Mouse (Mus musculus) urinary bladder, postnatal 10 days (tissue): ENCODE results near the gene Fam160b1.

Experiments
- DNase-seq: peaks from one replicate; pipeline ENCODE4 v3.0.0; 2022; ENCODE audit warnings: low spot score

The Fam160b1 gene

DNA sequence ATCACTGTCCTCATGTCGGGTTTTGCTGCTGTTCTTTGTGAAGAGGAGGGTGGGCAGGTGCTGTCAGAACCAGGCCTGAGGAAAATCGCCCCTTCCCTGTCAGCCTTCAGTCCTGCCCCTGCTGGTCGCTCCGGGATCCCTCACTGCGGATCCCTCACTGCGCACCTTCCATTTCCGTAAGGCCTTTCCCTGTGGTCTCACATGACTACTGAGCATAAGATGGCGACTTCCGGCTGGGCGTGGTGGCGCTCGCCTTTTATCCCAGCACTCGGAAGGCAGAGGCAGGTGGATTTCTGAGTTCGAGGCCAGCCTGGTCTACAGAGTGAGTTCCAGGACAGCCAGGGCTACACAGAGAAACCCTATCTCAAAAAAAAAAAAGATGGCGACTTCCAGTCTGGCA, 64.8 kb downstream of the Fam160b1 start:
- no peak for DNase-seq

DNA sequence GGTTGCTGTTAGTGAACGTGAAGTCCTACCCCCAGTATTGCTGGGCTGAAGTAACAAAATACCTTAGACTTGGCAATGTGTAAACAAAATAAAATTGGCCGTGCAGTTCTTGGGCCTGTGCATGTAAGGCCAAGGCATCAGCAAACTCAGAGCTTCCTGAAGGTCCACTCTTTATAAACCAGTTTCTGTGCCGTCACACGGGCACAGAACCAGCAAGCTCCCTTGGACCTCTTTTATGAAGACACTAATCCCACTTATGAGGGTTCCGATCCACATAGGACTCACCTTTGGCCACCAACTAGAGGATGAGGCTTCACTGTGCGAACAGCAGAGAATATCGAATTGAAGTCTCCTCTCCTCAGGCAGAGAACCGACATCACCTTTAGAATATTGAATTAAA, 66.4 kb downstream of the Fam160b1 start:
- no peak for DNase-seq

DNA sequence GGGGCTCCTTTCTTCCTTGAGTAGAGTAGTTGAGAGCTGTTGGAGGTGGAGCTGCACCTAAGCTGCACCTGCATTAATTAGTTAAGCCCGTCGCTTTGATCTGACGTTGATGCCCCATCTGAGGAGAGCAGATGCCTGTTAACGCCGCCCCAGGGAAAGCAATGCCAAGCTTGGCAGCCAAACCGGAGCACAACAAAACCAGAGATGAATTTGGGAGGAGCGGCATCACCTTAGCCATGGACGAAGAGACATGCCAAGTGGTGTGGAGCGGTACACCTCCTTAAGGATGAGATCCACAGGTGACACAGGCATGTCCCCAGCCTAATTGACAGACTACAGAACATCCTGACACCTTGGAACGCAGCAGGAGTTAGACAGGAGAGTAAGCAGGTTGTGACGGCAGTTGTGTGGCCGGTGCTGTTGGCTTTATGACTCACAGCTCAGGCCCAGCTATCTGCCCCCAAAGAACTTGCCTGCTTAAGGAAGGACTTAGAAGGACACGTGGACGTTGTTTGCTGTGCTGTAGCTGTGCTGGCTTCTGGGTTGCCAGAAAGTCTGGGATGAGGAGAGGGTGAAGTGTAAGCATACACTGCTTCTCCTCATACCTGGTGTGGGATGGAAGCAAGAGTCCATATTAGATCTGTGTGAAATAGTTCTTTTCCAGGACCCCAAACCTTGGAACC, 67.4 kb downstream of the Fam160b1 start:
- DNase-seq = no peak

DNA sequence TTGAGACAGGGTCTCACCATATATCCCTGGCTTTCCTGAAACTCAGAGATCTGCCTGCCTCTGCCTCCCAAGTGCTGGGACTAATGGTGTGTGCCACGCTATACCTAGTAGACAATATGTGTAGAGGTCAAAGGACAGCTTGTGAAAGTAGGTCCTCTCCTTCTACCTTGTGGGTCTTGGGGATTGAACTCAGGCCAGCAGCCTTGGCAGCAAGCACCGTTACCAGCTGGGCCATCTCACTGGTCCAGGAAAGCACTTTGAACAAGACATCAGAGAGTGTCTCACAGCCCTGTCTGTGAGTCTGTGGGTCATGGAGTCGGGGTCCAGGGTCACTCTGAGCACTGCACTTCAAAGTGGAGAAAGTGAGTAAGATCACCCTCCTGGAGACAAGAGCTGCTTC, 68.2 kb downstream of the Fam160b1 start:
- DNase-seq = no peak

DNA sequence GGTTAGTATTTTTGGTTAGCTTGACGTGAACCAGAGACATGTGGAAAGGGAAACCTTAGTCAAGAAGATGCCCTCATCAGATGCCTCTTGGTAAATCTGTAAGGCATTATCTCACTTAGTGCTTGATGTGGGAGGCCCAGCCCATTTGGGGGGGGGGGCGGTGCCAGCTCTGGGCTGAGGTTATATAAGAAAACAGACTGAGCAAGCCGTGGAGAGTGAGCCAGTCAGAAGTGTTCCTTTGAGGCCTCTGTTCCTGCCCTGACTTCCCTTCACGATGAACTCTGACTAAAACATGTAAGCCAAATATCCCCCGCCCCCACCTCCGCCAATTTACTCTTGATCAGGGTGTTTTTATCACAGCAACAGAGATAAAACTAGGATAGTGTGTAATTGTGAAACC, 69.4 kb downstream of the Fam160b1 start:
- DNase-seq = no peak

DNA sequence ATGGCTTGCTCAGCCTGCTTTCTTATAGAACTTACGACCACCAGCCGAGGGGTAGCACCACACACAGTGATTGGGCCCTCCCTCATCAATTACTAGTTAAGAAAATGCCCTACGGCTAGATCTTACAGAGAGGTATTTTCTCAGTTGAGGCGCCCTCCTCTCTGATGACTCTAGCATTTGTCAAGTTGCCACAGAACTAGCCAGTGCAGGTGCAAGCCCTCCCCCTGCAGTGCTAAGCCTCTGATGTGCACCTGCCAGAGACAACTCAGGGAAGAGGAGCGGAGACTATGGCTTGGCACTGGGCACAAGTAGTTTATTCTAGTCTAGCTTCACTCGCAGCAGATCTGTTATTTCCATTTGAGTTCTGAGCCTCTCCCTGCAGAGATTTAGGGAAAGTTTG, 71.0 kb downstream of the Fam160b1 start:
- DNase-seq = no peak

DNA sequence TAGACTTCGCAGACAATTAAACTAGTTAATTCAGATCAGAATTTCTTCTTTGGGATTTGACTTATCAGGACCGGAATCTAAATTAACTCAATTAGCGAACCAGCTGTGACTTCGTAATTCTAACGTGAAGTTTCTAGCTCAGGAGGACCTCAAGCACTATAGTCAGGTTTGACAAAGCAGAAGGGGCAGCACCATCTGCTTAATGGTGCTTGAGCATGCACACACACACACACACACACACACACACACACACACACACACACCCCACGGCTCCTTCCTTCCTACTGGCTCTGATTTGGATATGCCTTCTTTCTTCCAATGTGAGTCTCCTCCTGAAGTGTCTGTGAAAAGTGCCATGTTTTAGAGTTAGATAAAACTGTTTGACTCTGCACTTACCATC, 73.5 kb downstream of the Fam160b1 start:
- DNase-seq = no peak

DNA sequence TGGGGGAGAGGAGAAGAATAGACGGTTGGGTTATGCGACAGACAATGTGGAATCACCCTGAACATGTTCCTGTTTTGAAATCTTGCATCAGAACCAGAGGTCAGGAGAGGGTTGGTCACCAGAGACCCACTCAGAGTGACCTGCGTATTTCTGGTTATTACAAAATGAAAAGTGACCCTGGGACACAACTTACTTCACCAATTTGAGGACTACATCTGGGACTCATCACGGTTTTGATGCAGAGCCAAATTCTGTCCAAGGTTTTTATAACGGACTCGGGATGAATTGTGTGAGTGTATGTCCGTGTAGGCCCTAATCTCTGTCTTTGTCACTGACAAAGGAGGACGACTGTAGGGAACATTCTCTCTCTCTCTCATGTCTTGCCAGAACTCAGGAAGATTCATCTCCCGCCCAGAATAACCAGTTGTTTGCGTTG, 76.1 kb downstream of the Fam160b1 start:
- no peak for DNase-seq

DNA sequence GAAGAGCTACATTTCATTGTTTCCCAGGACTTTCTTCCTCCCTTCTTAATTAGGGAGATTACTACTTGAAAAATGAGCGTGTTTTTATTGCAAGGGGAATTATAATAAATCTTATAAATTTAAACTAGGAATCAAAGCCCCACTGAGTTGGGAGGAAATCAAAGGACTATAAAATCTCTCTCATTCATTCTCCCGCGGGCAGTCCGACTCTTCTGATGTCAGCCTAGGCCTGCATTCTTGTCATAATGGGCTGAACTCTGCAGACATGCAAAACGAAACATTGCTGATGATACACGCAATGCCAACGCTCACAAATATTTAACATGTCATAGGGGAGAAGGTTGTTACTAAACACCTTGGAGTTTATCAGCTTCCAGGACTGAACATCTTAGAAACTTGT, 76.6 kb downstream of the Fam160b1 start:
- no peak for DNase-seq
